Mouse (Mus musculus) megakaryocyte, embryonic 14.5 days (primary cell): ENCODE results near the gene Lrtm1.

Experiments used
- FLI1 ChIP-seq: IDR thresholded peaks from 2 replicates; pipeline ENCODE4 v1.6.1; 2012; ENCODE audit warnings: low read length, inconsistent platforms, mixed read lengths
- GATA1 ChIP-seq: IDR thresholded peaks from 3 replicates; pipeline ENCODE4 v1.6.1; 2012; ENCODE audit warnings: mixed read lengths, low read length, inconsistent platforms, borderline replicate concordance

- TF ChIP-seq GATA1: no peak
- no peak for TF ChIP-seq FLI1
These were observed 3.3 kb upstream of the Lrtm1 start for GRCm38 (mm10) chr14:29014680-29015079.
